Mouse (Mus musculus) olfactory bulb, adult 2 months (tissue): ENCODE data around the gene Hhip. TPM values are rescaled to one million over a fixed set of nuclear protein-coding genes. Genes with fewer than 3 reads are reported as not detected.
"Not testable (repeated sequence)": the region's sequence is repeated elsewhere in the genome, so short reads cannot be mapped to it uniquely, and the experiment has no call there.

Source experiments
- H3K27ac ChIP-seq: fragments of 200-500 bp; 2 replicates; pipeline ENCODE4 v1.5.1; 2012; ENCODE audit warnings: low read depth, low read length; ENCODE audit not compliant: insufficient read depth
- H3K4me1 ChIP-seq: fragments of 200-500 bp; 2 replicates; pipeline ENCODE4 v1.6.1; 2012; ENCODE audit warnings: low read length; ENCODE audit not compliant: control insufficient read depth, insufficient read depth
- H3K4me3 ChIP-seq: fragments of 200-500 bp; 2 replicates; pipeline ENCODE4 v1.5.1; 2012; ENCODE audit warnings: mild to moderate bottlenecking, low read depth, low read length, moderate library complexity; ENCODE audit not compliant: insufficient read depth
- CTCF ChIP-seq: fragments of 200-500 bp; IDR thresholded peaks from 2 replicates; pipeline ENCODE4 v1.5.1; 2012; ENCODE audit warnings: low read depth, mild to moderate bottlenecking, low read length, moderate library complexity; ENCODE audit not compliant: insufficient read depth
- POLR2A ChIP-seq: fragments of 200-500 bp; IDR thresholded peaks from 2 replicates; pipeline ENCODE4 v1.6.1; 2012; ENCODE audit warnings: mild to moderate bottlenecking, low read depth, low read length, moderate library complexity; ENCODE audit not compliant: insufficient read depth
- WGBS: fragments of 180-500 bp; shearing (Covaris S2); methylation state at CpG from one replicate; pipeline ENCODE4 v1.1.7; 2018; 5-methylcytosine and 5-hydroxymethylcytosine counted together
- polyA plus RNA-seq: library from polyadenylated mRNA; stranded (reverse); fragments of >200 nt; gene quantifications from 2 replicates; pipeline ENCODE4 v1.2.4, GENCODE M21; 2012; ENCODE audit warnings: low replicate concordance; ENCODE audit not compliant: missing spikeins, insufficient read depth, insufficient read length

The Hhip gene
- polyA plus RNA-seq, 1 experiment = not detected

- WGBS = 94% methylated on average over 5 of the region's 5 CpGs
- Histone ChIP-seq H3K4me1 (no peaks in the 10 kb centered on the region), H3K4me3 (no peak overlapping the region), H3K27ac (no peak overlapping the region)
- no peak for TF ChIP-seq POLR2A
- TF ChIP-seq CTCF = no peak
Observed at GRCm38 (mm10) chr8:80004421-80004820, 53.4 kb downstream of the Hhip start.

- H3K27ac ChIP-seq = no peak overlapping the region
- H3K4me1 ChIP-seq = no peaks in the 10 kb centered on the region
- whole genome bisulfite sequencing = 91% methylated on average over 5 of the region's 5 CpGs
- TF ChIP-seq CTCF (no peak), POLR2A (no peak)
- H3K4me3 ChIP-seq = no peak overlapping the region
Observed at GRCm38 (mm10) chr8:80002313-80002712, 55.5 kb downstream of the Hhip start.

- 45% methylated on average over 6 of the region's 6 CpGs for WGBS
- Histone ChIP-seq H3K4me1 (no peaks in the 10 kb centered on the region), H3K4me3 (no peak overlapping the region), H3K27ac (no peak overlapping the region)
- TF ChIP-seq CTCF (no peak), POLR2A (no peak)
Observed at GRCm38 (mm10) chr8:79995075-79995474, 62.7 kb downstream of the Hhip start.

DNA sequence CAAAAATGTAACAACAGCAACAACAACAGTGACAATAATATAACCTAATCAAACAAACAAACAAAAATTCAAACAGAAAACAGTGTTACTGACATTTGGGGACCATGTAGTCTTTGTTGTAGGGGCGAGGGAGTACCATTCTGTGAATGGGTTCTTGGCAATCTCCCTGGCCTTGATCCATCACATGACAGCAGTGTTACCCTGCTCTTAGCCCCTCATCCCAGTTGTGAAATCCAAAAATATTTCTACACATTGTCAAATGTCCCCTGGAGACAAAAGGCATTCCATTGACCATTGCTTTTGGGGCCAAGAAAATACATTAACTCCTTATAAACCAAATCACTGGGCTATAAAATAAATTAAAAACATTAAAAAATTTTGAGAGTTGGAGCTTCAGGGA lies 64.3 kb downstream of the Hhip start:
- WGBS = 85% methylated on average over 1 of the region's 1 CpGs
- H3K27ac ChIP-seq = no peak overlapping the region
- no peaks in the 10 kb centered on the region for H3K4me1 ChIP-seq
- TF ChIP-seq POLR2A (no peak), CTCF (no peak)
- no peak overlapping the region for H3K4me3 ChIP-seq

- no peaks in the 10 kb centered on the region for H3K4me1 ChIP-seq
- WGBS = 35% methylated on average over 9 of the region's 9 CpGs
- no peak overlapping the region for H3K27ac ChIP-seq
- TF ChIP-seq CTCF = no peak
- no peak for TF ChIP-seq POLR2A
- H3K4me3 ChIP-seq = no peak overlapping the region
Observed at GRCm38 (mm10) chr8:79992121-79992848, 65.5 kb downstream of the Hhip start.

- not testable (repeated sequence) for H3K4me3 ChIP-seq, H3K4me1 ChIP-seq, H3K27ac ChIP-seq
- WGBS = 83% methylated on average over 1 of the region's 2 CpGs
Observed at GRCm38 (mm10) chr8:79991420-79991819, 66.4 kb downstream of the Hhip start.

- 59% methylated on average over 2 of the region's 2 CpGs for WGBS
- TF ChIP-seq POLR2A (no peak), CTCF (no peak)
- Histone ChIP-seq H3K27ac (no peak overlapping the region), H3K4me1 (no peaks in the 10 kb centered on the region), H3K4me3 (no peak overlapping the region)
Observed at GRCm38 (mm10) chr8:79984946-79985345, 72.9 kb downstream of the Hhip start.

DNA sequence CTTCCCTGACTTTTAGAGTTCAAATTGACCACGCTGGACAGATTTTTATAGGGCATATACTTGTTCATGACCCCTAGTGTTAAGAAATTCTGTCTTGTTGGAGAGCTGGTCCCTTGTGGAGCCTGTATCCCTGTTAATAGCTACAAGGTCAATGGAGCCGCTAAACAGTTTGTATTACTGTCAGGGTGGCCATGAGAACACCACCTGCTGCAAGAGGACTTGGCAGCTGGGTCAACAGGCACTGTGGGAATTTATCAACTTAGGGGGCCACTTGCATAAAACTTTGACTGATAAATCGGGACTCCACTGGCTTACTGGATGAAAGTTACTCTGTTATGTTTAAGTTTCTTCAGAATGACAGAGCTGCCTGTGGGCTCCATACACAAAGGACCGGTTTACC lies 75.7 kb downstream of the Hhip start:
- WGBS = 64% methylated on average over 4 of the region's 4 CpGs
- H3K4me1 ChIP-seq = no peaks in the 10 kb centered on the region
- no peak overlapping the region for H3K4me3 ChIP-seq
- TF ChIP-seq CTCF = no peak
- no peak for TF ChIP-seq POLR2A
- no peak overlapping the region for H3K27ac ChIP-seq

GRCm38 (mm10) chr8:79966159-79966558 lies 91.6 kb downstream of the Hhip start:
- no peak for TF ChIP-seq CTCF
- TF ChIP-seq POLR2A = no peak
- 45% methylated on average over 6 of the region's 6 CpGs for WGBS
- Histone ChIP-seq H3K4me3 (no peak overlapping the region), H3K27ac (no peak overlapping the region), H3K4me1 (no peaks in the 10 kb centered on the region)

GRCm38 (mm10) chr8:79952857-79953256 lies 104.9 kb downstream of the Hhip start:
- Histone ChIP-seq H3K27ac (no peak overlapping the region), H3K4me1 (no peaks in the 10 kb centered on the region), H3K4me3 (no peak overlapping the region)
- WGBS = 26% methylated on average over 3 of the region's 3 CpGs
- TF ChIP-seq POLR2A = no peak
- no peak for TF ChIP-seq CTCF
